Mouse (Mus musculus) erythroid progenitor cell, adult 5-6 weeks (primary cell): ENCODE results near the gene Tmem119. TPM values are rescaled to one million over a fixed set of nuclear protein-coding genes. Genes with fewer than 3 reads are reported as not detected.

Experiments
- ATAC-seq: replicated peaks from 2 replicates; pipeline ENCODE4 v1.8.0; 2016; ENCODE audit warnings: moderate number of reproducible peaks, mild to moderate bottlenecking, moderate TSS enrichment, inconsistent platforms; ENCODE audit not compliant: poor library complexity, low FRiP score, severe bottlenecking
- total RNA-seq, 2 experiments: library from RNA; stranded (forward) in 1 of 2; stranded (reverse) in 1 of 2; fragments of 150-400 nt in 1 of 2; fragments of 186-747, 209-891 nt in 1 of 2; gene quantifications; 2 replicates each; pipeline versions ENCODE4 v1.2.3 to v1.2.4; 2015 to 2017; ENCODE audit warnings: low replicate concordance in 2 of 2

The Tmem119 gene
- total RNA-seq, 2 experiments from 2014 or later, result 3.0 TPM; not detected in 1

DNA sequence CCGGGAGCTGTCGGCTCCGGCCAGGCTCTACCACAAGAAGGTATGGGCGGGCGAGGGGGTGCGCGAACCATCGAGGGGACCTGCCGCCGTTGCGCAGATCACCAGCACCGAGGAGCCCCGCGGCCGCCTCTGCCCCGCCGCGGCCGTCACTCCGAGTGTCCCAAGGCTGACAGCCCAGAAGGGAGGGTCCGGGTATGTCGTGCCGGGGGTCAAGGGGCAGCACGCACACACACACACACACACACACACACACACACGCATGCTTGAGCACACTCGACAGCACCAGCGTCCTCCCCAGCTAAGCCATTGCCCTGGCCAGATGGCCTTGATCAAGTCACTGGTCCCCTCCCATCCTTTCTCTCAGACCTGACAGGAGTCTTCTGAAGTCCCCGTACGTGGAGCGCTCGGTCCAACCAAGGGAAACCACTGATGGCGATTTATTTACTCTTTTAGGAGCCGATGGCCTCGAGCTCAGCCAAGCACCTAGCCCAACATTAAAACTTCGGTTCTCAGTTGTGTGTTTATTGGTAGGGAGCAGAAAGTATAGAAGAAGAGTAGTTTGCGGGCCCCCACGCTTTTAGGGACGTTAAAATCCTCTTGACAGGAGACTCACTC lies 27.3 kb downstream of the Tmem119 start:
- no peak for ATAC-seq

DNA sequence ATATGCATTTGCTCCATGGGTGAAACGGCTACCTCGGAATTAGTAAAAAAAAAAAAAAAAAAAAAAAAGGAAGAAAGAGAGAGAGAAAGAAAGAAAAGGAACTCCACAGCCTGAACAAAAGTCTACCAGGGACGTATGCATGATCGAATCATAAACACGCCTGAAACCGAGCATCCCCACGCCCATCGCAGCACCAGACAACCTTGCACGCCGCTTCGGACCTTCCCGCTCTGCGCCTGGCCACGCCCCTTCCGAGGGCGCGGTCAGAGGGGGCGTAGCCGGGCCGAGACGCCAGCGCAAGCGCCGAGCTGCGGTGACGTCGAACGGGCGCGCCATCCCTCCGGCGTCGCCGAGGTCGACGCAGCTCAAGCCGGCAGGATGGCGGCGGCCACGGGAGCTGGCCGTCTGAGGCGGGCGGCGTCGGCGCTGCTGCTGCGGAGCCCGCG lies 27.8 kb downstream of the Tmem119 start, which contains the start of the genes Sart3 and Iscu:
TSS of gene Sart3 (minus strand) at position 61 of the 446 bp plus-strand sequence.
TSS of gene Iscu (plus strand) at position 299 of the 446 bp plus-strand sequence.
- peak; percentile 80 for ATAC-seq

DNA sequence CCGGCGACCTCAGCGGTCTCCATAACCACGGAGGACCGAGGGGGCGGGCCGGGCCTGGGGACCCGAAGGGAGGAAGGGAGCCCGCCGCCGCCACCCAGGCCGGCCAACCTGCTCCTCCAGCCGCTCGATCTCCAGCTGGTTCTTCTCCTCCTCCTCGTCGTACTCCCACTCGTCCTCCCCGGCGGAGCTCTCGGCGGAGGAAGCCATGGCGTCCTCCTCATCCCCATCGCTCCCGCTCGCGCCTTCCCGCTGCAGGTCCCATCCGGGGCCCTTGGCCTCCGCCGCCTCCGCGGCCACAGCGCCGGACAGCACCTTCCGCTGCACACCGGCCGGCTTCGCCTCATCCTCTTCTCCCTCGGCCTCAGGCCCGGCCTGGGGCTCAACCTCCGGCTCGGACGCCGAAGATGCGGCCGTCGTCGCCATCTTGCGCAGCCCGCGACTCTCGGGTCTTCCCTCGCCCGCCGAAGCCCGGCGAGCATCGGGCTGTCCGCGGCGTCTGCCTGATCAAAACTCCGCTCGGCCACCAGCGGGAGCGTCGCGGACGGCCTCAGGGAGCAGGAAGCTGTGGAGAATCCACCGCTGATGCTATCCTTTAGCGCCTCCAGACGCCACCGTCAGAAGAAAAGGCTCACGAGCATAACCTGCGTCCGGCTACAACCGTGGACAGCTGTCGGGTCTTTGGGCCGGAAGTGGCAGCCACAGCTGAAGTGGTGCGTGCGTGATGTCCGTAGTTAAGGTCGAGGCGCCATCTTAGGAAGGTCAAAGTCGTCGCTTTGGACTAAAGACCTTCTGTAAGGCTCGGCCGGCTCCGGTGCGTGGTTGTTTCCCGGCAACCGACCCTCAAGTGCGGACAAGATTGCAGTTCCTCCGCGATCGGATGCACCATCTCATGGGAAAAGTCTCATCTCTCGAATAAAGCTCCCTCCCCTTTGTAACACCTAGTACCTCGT lies 28.8 kb downstream of the Tmem119 start:
- peak; percentile 81 for ATAC-seq

DNA sequence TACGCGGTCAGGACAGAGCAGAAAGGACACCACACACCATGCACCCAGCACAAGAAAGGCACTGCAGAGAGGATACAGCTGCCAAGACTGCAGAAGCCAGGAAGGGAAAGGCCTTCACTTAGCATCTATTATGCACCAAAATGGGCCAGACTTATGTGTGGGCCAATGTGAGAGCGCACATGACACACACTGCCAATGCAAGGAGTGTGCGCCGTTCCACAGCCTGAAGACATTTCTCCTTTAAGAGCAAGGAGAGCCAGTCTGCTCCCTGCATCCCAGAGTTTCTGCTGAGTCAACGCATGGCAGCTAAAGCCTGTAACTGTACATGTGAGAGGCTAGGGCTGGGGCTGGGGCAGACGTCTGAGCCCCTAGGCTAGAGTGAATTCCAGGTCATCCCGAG lies 31.5 kb downstream of the Tmem119 start:
- no peak for ATAC-seq

DNA sequence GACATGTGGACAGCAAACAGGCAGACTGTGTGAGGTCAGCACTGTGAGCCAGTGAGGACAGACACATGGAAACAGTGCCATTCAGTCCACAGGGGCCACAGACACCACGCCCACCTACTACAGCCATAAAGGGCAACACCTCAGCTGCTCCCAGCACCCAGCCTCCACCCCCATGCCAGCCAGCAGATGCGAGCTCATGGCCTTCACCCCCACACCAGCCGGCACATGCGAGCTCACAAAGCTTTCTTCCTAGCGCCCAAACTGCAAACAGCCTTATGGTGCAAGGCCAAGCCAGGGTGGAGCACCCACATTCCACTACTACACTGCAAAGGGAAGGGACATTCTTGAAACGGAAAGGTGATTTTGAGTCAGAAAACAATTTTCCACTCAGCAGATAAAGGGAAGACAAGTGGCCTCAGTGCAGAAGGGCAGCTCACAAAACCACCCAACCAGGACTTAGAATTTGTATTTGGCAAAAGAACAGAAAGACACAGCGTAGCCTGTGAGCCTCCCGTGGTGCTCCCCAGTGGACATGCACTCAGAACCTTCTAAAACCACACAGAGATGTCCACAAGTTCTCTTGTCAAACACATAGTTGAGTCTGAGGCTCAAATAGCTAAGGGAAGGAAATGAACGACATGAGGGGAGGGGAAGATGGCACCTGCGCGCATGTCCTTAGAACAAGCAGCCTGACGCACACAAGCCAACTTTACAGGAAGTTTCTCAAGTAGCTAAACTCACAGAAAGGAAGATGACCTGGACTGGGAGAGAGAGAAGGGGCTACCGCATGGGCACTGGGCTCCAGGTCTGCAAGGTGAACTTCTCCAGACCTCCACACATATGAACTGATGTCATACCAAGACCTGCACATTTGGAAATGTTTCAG lies 34.4 kb downstream of the Tmem119 start:
- no peak for ATAC-seq

DNA sequence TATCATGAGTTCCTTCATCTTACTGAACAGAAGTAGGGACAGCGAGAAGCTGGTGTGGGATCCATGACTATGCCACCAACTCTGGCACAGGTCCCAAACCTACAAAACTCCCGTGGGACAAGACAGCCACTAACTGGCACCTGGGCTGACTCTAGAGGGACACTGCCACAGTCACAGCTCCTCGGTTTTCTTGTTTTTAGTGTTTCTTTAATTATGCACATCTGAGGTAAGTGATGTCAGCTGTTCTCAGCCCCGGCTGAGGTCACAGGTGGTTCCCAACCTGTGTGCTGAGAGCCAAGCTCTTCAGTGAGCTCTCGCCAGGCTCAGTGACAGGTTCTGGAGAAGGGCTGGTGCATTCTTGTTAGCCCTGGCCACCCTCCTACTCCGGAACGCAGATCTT lies 35.9 kb downstream of the Tmem119 start:
- ATAC-seq, result no peak

DNA sequence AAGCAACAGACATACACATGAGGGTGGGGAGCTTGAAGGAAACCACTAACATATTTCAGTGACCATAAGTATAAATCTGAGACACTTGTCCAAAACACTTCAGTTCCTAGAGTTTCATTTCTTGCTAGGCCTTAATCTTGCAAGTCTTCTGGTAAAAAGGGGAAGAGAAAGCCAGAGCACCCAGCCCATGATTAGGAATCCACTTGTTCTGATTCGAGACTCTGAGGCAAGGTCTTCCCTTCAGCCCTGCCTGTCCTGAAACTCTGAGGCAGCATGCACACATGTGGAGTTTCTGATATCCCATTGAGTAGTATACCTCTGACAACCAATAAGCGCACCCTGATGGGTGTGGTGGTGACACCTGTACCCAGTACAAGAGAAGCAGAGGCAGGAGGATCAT lies 38.7 kb downstream of the Tmem119 start:
- ATAC-seq, result no peak

DNA sequence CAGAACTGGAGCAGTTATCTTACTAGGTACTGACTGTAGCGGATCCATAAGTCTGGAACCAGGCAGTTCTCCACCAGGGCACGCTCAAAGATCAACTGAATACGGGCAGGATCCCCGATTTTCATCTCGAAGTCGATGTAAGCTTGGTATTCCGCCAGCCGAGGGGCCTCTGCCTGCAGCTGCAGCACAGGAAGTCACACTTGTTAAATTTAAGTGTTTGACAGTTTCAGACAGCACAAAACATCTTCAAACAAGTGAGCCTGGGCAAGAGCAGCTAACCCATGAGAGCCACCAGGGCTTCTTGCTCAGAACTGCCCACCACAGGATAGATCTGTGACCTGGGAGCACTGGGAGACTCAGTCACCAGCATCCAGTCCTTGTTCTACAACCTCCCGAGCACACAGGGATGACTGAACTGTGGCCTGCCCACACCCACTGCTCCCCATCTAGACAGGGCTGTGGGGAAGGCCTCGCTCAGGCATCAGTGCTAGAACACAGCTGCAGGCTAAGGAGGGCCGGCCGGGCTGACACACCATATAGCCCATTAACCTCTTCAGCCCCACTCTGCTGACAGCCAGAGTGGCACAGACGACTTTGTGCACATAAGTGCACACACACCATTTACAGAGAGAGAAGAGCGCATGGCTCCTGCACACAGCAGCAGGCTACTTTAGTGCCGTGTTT lies 44.8 kb downstream of the Tmem119 start:
- no peak for ATAC-seq

DNA sequence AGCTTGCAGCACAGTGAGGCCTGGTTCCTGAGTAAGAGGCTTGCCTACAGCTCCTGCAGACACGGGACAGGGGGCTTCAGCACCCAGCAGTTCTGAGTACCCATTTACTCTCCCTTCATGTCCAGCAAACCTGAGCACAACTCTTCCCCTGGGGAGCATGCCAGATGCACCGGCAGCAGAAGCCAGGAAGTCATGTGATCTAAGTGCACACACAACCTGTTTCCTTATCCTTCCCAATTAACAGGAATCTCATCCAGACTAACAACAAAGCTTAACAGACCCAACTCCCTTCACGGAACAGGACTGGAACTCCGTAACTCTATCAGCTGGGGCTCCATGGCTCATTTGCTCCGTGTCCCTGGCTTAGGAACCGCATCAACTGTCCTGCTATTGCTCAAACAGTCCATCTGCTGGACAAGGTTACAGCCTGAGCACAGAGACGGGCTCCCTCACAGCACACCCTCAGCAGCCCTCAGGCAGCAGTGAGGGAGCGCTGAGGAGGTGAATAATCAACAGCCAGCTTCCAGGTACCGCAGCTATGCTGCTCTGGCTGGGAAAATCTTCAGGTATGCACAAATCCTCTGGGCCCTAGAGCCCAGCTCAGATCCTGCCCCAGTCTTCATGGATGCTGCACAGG lies 48.7 kb downstream of the Tmem119 start:
- ATAC-seq, result no peak

DNA sequence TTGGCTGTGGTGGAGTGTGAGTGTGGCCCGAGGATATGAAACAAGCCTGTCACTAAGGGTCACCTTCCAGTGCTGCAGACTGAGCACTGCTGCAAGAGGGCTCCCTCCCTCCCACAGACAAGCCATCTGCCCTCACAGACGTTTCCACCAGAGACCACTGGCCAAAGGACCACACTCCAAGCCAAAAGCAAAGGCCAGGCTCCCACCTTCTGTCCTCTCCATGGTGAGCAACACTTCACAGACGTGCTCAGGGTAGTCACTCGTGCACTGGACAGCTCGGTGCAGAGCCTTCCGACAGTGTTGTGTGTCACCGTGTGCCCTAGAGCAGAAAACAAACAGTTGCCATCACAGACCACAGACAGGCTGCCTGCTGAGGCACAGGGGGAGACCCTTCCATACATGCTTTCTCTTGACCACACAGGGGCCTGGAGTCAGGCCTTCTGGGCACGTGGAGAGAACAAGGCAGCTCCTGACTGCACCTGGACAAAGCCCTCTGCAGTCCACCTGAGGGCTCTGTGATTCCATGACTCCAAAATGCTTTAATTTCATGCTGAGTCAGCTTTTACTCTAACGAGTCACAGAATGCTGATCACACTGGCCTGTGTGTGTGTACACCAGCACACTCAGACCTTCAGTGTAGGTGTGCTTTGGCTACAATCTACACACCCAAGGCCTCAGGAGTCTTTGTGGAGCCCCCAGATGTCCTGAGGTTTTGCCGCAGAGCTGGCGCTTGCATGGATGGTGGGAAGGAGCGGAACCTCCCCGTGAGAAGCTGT lies 51.6 kb downstream of the Tmem119 start:
- ATAC-seq, result no peak

DNA sequence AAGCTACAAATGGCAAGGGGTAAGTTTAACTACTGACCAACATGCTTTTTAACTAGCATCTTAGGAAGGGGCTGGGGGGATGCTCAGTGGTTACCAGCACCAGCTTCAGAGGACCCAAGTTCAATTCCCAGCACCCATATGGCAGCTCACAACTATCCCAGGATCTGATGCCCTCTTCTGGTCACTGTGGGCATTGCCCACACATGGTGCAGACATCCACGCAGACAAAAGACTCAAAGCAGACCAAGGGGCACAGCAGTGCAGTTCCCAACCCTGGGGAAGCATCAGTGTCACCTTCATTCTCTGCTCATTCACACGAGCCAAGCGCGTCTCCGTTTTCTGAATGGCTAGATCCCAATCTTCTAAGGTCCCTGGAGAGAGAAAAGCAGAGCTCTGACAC lies 52.7 kb downstream of the Tmem119 start:
- no peak for ATAC-seq

Other genes with a start within 250 kb of the Tmem119 start
- gene Cmklr1, start 150.1 kb downstream of the Tmem119 start, total RNA-seq (2015; ENCODE audit: low replicate concordance), result 2.2 and 3.4 TPM in 2 replicates
- gene Cmklr1, start 150.1 kb downstream of the Tmem119 start, total RNA-seq (2017; ENCODE audit: low replicate concordance), result 1.5 and 8.7 TPM in 2 replicates
- gene 1700069L16Rik, start 75.7 kb downstream of the Tmem119 start, total RNA-seq (2015; ENCODE audit: low replicate concordance), result not detected in 2 replicates
- not detected in 2 replicates for gene 1700069L16Rik, start 75.7 kb downstream of the Tmem119 start, total RNA-seq (2017; ENCODE audit: low replicate concordance)
- 1.4 TPM in 1 of 2 replicates, not detected in the other for gene Ficd, start 64.7 kb downstream of the Tmem119 start, total RNA-seq (2015; ENCODE audit: low replicate concordance)
- gene Ficd, start 64.7 kb downstream of the Tmem119 start, total RNA-seq (2017; ENCODE audit: low replicate concordance), result 0.30 and 2.2 TPM in 2 replicates
- gene Sart3, start 28.0 kb downstream of the Tmem119 start, total RNA-seq (2015; ENCODE audit: low replicate concordance), result 8.4 and 22.0 TPM in 2 replicates
- gene Sart3, start 28.0 kb downstream of the Tmem119 start, total RNA-seq (2017; ENCODE audit: low replicate concordance), result 32.1 and 44.9 TPM in 2 replicates
- 54.9 and 75.3 TPM in 2 replicates for gene Iscu, start 27.8 kb downstream of the Tmem119 start, total RNA-seq (2015; ENCODE audit: low replicate concordance)
- gene Iscu, start 27.8 kb downstream of the Tmem119 start, total RNA-seq (2017; ENCODE audit: low replicate concordance), result 36.4 and 52.0 TPM in 2 replicates
- gene Selplg, start 32.1 kb upstream of the Tmem119 start, total RNA-seq (2015; ENCODE audit: low replicate concordance), result 81.1 and 83.0 TPM in 2 replicates
- gene Selplg, start 32.1 kb upstream of the Tmem119 start, total RNA-seq (2017; ENCODE audit: low replicate concordance), result 26.7 and 29.5 TPM in 2 replicates
- 32.7 and 52.3 TPM in 2 replicates for gene Coro1c, start 108.2 kb upstream of the Tmem119 start, total RNA-seq (2015; ENCODE audit: low replicate concordance)
- gene Coro1c, start 108.2 kb upstream of the Tmem119 start, total RNA-seq (2017; ENCODE audit: low replicate concordance), result 43.4 and 52.9 TPM in 2 replicates
- 21.3 and 31.9 TPM in 2 replicates for gene Ssh1, start 193.4 kb upstream of the Tmem119 start, total RNA-seq (2015; ENCODE audit: low replicate concordance)
- 30.9 and 43.1 TPM in 2 replicates for gene Ssh1, start 193.4 kb upstream of the Tmem119 start, total RNA-seq (2017; ENCODE audit: low replicate concordance)
- gene Dao, start 203.2 kb upstream of the Tmem119 start, total RNA-seq (2015; ENCODE audit: low replicate concordance), result not detected in 2 replicates
- not detected in 2 replicates for gene Dao, start 203.2 kb upstream of the Tmem119 start, total RNA-seq (2017; ENCODE audit: low replicate concordance)